Mouse (Mus musculus) CH12.LX (cell line): ENCODE results near the gene Rps6ka4.

Experiments
- CTCF ChIP-seq, 2 experiments: IDR thresholded peaks in 1 of 2; conservative IDR thresholded peaks in 1 of 2; 2 replicates each; pipeline ENCODE4 v1.5.1; 2011 to 2012; ENCODE audit warnings: low read depth in 2 of 2, low read length in 2 of 2, improper control_type of control experiment in 1 of 2, inconsistent platforms in 1 of 2, mild to moderate bottlenecking in 1 of 2, moderate library complexity in 1 of 2
- EP300 ChIP-seq: IDR thresholded peaks from 2 replicates; pipeline ENCODE4 v1.6.1; 2011; ENCODE audit warnings: low read length, improper control_type of control experiment
- KAT2A ChIP-seq: IDR thresholded peaks from 2 replicates; pipeline ENCODE4 v1.6.1; 2012; ENCODE audit warnings: low read length, improper control_type of control experiment, inconsistent platforms; ENCODE audit not compliant: insufficient replicate concordance
- MEF2A ChIP-seq: IDR thresholded peaks from 2 replicates; pipeline ENCODE4 v1.6.1; 2014; ENCODE audit warnings: low read depth, mild to moderate bottlenecking, inconsistent platforms, low read length, improper control_type of control experiment, borderline replicate concordance
- POLR2AphosphoS2 ChIP-seq: IDR thresholded peaks from 2 replicates; pipeline ENCODE4 v1.6.1; 2011; ENCODE audit warnings: low read depth, low read length, improper control_type of control experiment
- TCF12 ChIP-seq: IDR thresholded peaks from 2 replicates; pipeline ENCODE4 v1.6.1; 2014; ENCODE audit warnings: low read depth, mild to moderate bottlenecking, inconsistent platforms, low read length, improper control_type of control experiment

DNA sequence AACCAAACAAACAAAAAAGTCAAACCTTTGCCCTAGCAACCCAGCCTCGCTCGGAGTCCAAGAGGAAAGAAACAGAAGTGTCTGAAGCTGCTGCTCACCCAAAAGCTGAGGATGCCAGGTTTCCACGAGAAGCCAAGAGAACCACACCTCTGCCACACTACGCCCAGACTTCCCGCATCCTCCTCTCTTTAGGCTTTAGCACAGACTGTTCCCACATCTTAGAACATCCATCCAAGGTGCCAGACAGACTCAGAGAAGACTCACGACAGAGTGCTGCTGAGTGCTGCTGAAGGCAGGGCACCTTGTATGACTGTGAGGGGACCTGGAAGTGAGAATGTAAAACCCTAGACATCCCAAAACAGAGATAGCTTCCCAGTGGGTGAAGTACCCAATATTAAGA, 35.4 kb upstream of the Rps6ka4 start:
- no peak for TF ChIP-seq MEF2A
- TF ChIP-seq KAT2A = no peak
- no peak for TF ChIP-seq CTCF (conservative IDR thresholded peaks at IDR 0.05 in 1 of 2, IDR thresholded peaks at IDR 0.05 in 1 of 2; ENCODE audit: low read depth in 2 of 2, low read length in 2 of 2)
- TF ChIP-seq EP300 = no peak
- no peak for TF ChIP-seq TCF12
- no peak for TF ChIP-seq POLR2AphosphoS2
